Mouse (Mus musculus) lung, adult 2 months (tissue): ENCODE data around the gene Tnnt3.

Source experiments
- CTCF ChIP-seq: fragments of 200-500 bp; IDR thresholded peaks from 2 replicates; pipeline ENCODE4 v1.5.1; 2011; ENCODE audit warnings: mild to moderate bottlenecking, low read length, control low read depth; ENCODE audit not compliant: insufficient read depth
- POLR2A ChIP-seq: fragments of 200-500 bp; IDR thresholded peaks from 2 replicates; pipeline ENCODE4 v1.6.1; 2011; ENCODE audit warnings: low read depth, mild to moderate bottlenecking, control low read depth, low read length, borderline replicate concordance; ENCODE audit errors: extremely low read depth

- TF ChIP-seq CTCF (no peak), POLR2A (no peak)
These were observed 22.4 kb upstream of the Tnnt3 start for GRCm38 (mm10) chr7:142476271-142476670.
